Mouse (Mus musculus) frontal cortex, adult 2 months (tissue): Measurements from ENCODE around the gene Nfkbie. TPM values are rescaled to one million over a fixed set of nuclear protein-coding genes. Genes with fewer than 3 reads are reported as not detected.
A peak's percentile ranks its signal among the peaks of the same experiment; 100 is the strongest.

Source experiments
- DNase-seq, 2 experiments: peaks; one replicate each; pipeline ENCODE4 v3.0.0; 2022; ENCODE audit warnings: low spot score in 1 of 2; ENCODE audit errors: extremely low spot score in 1 of 2
- polyA plus RNA-seq: library from polyadenylated mRNA; depleted of rRNA; stranded (reverse); fragments of >200 nt; gene quantifications from 2 replicates; pipeline ENCODE4 v1.2.3, GENCODE M21; 2012

Gene Nfkbie
- polyA plus RNA-seq, 1 experiment: 1.8 TPM

DNA sequence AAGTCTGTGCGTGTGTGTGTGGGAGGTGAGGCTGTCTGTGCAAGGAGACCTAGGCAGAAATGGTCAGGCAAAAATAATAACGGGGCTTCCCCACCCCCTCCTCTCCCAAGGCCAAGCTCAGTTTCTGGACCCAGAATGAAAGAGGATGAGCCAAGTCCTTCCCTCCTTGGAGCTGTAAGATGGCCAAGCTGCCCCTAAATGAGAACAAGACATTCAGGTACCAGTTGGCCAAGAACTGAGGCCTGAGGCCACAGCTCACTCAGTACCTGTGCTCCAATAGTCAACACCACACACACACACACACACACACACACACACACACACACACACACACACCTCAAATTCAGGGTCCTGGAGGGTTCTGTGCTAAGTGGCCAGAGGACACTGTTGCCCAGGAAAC lies 12.8 kb upstream of the Nfkbie start:
- DNase-seq: no peak

GRCm38 (mm10) chr17:45543115-45543514 lies 12.4 kb upstream of the Nfkbie start:
- no peak for DNase-seq

- DNase-seq: no peak
These were observed 11.3 kb upstream of the Nfkbie start for GRCm38 (mm10) chr17:45544001-45544872.

- no peak for DNase-seq
These were observed 10.6 kb upstream of the Nfkbie start for GRCm38 (mm10) chr17:45544873-45545277.

DNA sequence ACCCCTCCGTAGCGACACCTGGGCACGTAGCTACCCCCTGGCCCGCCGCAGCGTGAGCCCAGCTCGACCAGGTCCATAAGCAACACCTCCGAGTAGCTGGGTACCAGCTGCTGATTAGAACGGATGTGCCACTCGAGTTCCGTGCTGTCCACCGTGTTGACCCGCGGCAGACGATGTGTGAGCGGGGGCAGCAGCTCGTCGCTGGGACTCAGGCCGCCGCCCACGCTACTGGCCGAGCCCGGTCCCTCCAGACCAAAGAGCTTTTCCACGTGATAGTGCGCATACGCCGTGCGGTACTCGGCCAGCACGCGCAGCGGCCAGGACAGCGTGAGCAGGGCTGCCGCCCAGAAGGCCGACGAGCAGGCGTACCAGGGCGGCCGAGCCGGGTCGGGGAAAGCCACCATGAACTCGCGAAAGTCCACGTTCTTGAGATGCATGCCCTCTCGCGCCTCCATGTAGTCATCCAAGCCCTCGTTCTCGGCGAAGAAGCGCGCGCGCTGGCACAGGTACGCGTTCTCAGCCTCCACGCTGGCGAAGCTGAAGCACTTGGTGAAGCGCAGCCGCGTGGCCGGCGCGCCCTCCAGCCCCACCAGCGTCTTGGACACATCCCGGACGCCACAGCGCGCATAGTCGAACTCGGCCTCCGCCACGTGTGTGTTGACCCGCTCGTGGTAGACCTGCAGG lies 10.1 kb upstream of the Nfkbie start:
- DNase-seq: no peak

GRCm38 (mm10) chr17:45546941-45547340 lies 8.6 kb upstream of the Nfkbie start:
- no peak for DNase-seq

GRCm38 (mm10) chr17:45547461-45548190 lies 7.9 kb upstream of the Nfkbie start:
- DNase-seq: no peak

- peak in 1 of 2 experiments; percentile 83 for DNase-seq
These were observed 6.7 kb upstream of the Nfkbie start for GRCm38 (mm10) chr17:45548541-45549512.

GRCm38 (mm10) chr17:45549617-45550181 lies 5.8 kb upstream of the Nfkbie start, which contains the start of gene Tmem151b:
TSS of gene Tmem151b (minus strand) at chr17:45549677.
- DNase-seq: peak in 1 of 2 experiments; percentile 65

DNA sequence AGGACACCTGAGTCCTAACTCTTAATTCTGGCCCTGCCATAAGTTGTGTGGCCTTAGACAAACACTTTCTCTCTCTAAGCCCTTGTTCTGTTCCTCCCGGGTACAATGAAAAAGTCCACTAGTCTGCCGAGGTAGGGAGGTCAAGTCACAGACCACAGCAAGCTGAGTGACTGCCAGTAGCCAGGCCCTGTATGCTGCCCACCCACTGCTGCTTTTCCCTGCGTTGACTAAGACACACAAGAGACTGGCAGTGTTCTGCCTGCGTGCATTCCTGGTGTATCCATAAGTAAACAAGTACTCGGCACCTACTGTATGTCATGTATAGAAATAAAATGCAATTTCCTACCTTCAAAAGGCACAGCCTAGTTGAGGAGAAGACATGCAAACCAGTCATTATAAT lies 5.2 kb upstream of the Nfkbie start:
- DNase-seq: no peak

DNA sequence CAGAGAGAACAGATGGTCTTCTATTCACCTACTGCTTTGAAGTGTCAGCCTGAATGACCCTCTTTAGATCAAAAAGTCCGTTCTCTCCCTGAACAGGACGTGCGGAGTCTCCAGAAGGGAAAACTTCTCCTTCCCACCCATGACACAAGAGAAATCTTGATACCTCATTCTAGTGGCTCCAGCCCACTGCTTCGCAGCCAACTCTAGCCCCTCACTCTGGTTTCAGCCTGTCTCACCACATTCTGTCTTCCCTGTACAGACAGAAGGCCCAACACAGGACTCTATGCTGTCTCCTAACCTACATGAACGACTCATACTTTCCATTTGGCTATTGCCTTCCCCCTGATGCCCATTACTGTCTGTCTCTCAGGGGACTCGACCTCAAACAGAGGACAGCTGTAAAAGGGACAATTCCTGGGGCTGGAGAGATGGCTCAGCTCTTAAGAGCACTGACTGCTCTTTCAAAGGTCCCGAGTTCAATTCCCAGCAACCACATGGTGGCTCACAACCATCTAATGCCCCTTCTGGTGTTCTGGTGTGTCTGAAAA lies 4.2 kb upstream of the Nfkbie start:
- no peak for DNase-seq

- DNase-seq: peak in 1 of 2 experiments; percentile 92
These were observed 3.6 kb upstream of the Nfkbie start for GRCm38 (mm10) chr17:45551816-45552451.

DNA sequence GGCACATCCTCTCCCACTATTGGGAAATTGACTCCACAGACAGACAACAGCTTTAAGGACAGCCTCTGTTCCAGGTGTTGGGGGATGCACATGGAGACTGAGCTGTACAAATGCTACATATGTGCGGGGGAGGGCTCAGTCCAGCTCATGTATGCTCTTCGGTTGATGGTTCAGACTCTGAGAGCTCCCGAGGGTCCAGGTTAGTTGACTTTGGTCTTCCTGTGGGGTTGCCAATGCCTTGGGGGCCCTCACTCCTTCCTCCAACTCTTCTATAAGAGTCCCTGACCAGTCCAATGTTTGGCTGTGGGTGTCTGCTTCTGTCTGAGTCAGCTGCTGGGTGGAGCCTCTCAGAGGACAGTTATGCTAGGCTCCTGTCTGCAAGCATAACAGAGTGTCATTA lies 2.4 kb upstream of the Nfkbie start:
- no peak for DNase-seq

- DNase-seq: no peak
These were observed 1.1 kb upstream of the Nfkbie start for GRCm38 (mm10) chr17:45554420-45554819.

DNA sequence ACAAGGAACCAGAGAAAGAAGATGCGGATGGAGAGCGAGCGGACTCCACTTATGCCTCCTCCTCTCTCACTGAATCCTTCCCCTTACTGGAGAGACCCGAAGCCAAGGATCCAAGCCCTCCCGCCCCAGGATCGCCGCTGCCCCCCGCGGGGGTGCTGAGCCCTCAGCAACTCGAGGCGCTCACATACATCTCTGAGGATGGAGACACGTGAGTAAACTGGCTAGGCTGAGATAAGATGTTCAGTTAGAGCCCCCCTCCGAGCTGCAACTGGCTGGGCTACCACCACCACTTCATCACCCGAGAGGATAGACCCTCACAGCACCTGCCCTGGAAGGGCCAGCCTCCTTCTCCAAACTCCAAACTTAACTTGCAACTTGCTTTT lies 595 bp downstream of the Nfkbie start:
- no peak for DNase-seq

DNA sequence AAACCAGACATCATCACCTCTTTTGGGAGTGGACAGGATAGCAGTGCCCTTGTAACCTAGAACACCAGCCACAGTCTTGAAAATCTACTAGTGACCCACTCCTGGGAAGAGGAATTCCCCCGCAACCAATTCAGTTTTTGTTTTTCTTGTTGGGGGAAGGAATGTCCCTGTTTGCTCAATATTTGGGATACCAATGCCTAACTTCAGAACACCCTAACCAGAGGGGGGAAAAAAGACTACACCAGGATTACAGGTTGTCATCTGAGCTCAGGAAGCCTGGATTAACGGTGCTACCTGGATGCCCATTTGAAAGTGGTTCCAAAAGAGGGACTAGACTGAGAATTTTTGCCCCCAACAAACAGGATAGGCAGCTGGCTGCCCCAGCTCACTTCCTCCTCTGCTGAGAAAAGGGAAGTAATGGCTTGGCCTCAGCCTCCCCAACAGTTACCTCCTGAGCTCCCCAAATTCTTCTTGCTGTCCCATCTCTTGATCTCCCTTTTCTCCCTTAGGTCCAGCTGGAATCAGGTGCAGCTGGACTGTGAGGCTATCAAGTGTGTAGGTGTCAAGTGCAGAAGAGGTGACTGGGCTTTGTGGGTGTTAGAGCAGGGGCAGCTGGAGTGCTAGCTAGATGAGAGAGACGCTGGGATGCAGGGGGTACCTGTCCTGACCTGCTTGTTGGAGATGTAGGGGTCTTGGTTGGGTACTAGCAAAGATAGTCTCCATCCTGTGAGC lies 1.2 kb downstream of the Nfkbie start:
- no peak for DNase-seq

DNA sequence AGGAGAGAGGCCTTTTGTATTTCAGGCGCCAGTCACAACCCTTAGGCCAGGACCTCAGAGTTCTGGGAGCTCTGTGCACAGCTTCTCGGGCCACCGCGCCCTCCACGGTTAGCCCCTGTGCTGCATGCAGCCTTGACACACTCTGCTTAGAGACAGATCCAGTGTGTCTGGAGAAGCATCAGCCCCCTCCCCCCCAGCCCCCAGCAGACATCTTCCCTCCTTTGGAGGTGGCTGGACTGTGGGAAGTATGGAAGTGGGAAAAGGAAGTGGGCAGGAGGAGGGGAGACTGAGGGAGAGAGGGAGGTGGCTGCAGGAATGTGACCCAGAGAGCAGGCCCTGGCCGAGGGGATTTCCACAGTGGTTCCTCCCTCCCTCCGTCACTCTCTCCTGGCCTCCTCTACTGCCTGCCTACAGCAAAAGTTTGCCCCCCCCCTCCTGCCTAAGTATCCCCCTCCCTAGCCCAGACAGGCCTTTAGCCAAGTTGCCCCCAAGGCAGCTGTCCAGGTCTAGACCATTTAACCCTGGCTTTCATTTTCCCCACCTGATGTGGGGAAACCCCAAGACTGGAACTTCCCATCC lies 1.8 kb downstream of the Nfkbie start:
- no peak for DNase-seq
